Mouse (Mus musculus): ENCODE measurements around the gene Btg4.

- TF ChIP-seq EP300 (optimal IDR thresholded peaks at IDR 0.05) (no peak), CTCF (IDR thresholded peaks at IDR 0.05; ENCODE audit: low read depth) (no peak)
Measured at GRCm38 (mm10) chr9:51093697-51094096, 33.0 kb downstream of the Btg4 start.
